12 mouse cellular contexts compared by ENCODE assay signal in the genomic region with DNA sequence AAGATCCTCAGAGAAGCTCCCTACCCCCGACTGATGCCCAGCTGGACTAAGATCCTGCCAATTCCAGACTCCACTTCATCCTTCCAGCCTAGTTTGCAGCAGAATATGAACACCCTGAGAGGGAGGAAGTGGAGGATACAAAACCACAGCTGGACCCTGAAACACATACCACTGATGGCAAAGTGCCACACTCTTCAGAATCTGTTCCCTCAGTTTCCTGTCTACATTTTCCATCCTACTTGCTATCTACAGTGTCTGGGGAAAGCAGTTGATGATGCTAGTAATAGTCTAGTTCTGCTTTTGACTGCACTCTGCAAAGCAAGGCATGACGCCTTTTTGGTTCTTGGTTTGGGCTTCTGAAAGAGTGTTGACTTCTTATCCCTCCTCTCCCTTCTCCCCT. TPM values are rescaled to one million over a fixed set of nuclear protein-coding genes. Genes with fewer than 3 reads are reported as not detected.
DNase-seq lines count a peak whose midpoint lies in the region; ATAC-seq and TF ChIP-seq lines count a peak whose summit lies in the region.
"Had no signal": no experiment of that assay in that cellular context is flagged by ENCODE, and none has a peak within 500 bp of the region (broad histone marks: within the 10 kb centered on the region; RNA-seq: fewer than 3 reads in every experiment).

No protein-coding gene starts in this region.

- H3K4me3 ChIP-seq in thymus, adult 2 months (ENCODE audit: control insufficient read depth, insufficient read depth, low read length): no peak overlapping the region
- no peak overlapping the region for H3K4me3 ChIP-seq in liver, embryonic 11.5 days (ENCODE audit: low read depth, low read length)

- no peak overlapping the region for H3K4me2 ChIP-seq in liver, embryonic 11.5 days

- 27% methylated on average over 2 of the region's 2 CpGs for WGBS in thymus, adult 2 months
- 49% methylated on average over 2 of the region's 2 CpGs for WGBS in liver, embryonic 11.5 days

- no peak overlapping the region for H3K9ac ChIP-seq in liver, embryonic 11.5 days (ENCODE audit: low read depth, low read length)

- intact Hi-C loops in heart, postnatal 25 days (cut with DNase I): no loop called here
- intact Hi-C loops in left cerebral cortex, postnatal 36 days (cut with DNase I): no loop called here

- 0 out of 2 replicates have a peak, but pooled peaks have one; percentile 34 for ATAC-seq in liver, embryonic 11.5 days (replicated peaks; ENCODE audit: low FRiP score)

- DNase-seq in heart, adult 8-10 months (ENCODE audit: low spot score): peak; percentile 46
- DNase-seq in heart, postnatal 25 days (ENCODE audit: low spot score): no peak
- DNase-seq in thymus, adult 2 months: no peak
- no peak for DNase-seq in thymus, adult 18-20 months
- no peak for DNase-seq in liver, embryonic 11.5 days (ENCODE audit: low spot score)
- peak; percentile 74 for DNase-seq in splenic B cell, adult 2 months (ENCODE audit: low read depth, low spot score)
- DNase-seq in left cerebral cortex, postnatal 36 days (ENCODE audit: low spot score in 2 of 2): no peak
- DNase-seq in neural tube, embryonic 10.5 days (ENCODE audit: extremely low spot score, low spot score): no peak
- DNase-seq: gastrocnemius, postnatal 14 days had no signal

- TF ChIP-seq POLR2A in thymus, adult 2 months (IDR thresholded peaks at IDR 0.05; ENCODE audit: control insufficient read depth, extremely low read depth, insufficient read depth, low read length, poor library complexity): no peak

- no peak for TF ChIP-seq CTCF in thymus, adult 2 months (IDR thresholded peaks at IDR 0.05; ENCODE audit: borderline replicate concordance, control insufficient read depth, extremely low read depth, insufficient read depth, low read length, poor library complexity)

- H3K36me3 ChIP-seq in thymus, adult 2 months (ENCODE audit: control insufficient read depth, insufficient read depth, low read length): no peaks in the 10 kb centered on the region
- no peaks in the 10 kb centered on the region for H3K36me3 ChIP-seq in liver, embryonic 11.5 days (ENCODE audit: control insufficient read depth, insufficient read depth, low read length)
- no peaks in the 10 kb centered on the region for H3K36me3 ChIP-seq in splenic B cell, adult 2 months (ENCODE audit: control insufficient read depth, insufficient read depth, low read length, poor library complexity, severe bottlenecking)

- H3K27ac ChIP-seq in thymus, adult 2 months (ENCODE audit: control insufficient read depth, insufficient read depth, low read length): 0 out of 2 replicates have a peak overlapping the region, but pooled peaks have one; percentile 22
- no peak overlapping the region for H3K27ac ChIP-seq in liver, embryonic 11.5 days (ENCODE audit: low read depth, low read length)

- H3K9me3 ChIP-seq in liver, embryonic 11.5 days (ENCODE audit: control insufficient read depth, low read length): no peaks in the 10 kb centered on the region

- H3K27me3 ChIP-seq in thymus, adult 2 months (ENCODE audit: control insufficient read depth, insufficient read depth, low read length): no peaks in the 10 kb centered on the region
- no peaks in the 10 kb centered on the region for H3K27me3 ChIP-seq in liver, embryonic 11.5 days (replicated peaks; ENCODE audit: control insufficient read depth, insufficient read depth, low read length)
- no peaks in the 10 kb centered on the region for H3K27me3 ChIP-seq in splenic B cell, adult 2 months (ENCODE audit: control insufficient read depth, insufficient read depth, low read length, poor library complexity, severe bottlenecking)

- peaks cover 2% of the 10 kb centered on the region; the same call in 1 of the 2 replicates for H3K4me1 ChIP-seq in thymus, adult 2 months (replicated peaks; ENCODE audit: control insufficient read depth, insufficient read depth, low read length)
- no peaks in the 10 kb centered on the region; the same call in 1 of the 2 replicates for H3K4me1 ChIP-seq in liver, embryonic 11.5 days (replicated peaks; ENCODE audit: control insufficient read depth, insufficient read depth, low read length)

RNA-seq across cellular contexts. Expression of gene Ccr1, which starts 27.2 kb away (rescaled TPM):
- 1 to 10 TPM in 1 of 4 experiments, under 1 TPM in 3; 0.08 to 2.8 (median 0.42) TPM for total RNA-seq in heart, adult 8-10 months (2022)
- total RNA-seq in heart, postnatal 25 days (2021): 1 to 10 TPM; 1.1 to 1.3 TPM
- polyA plus RNA-seq in thymus, adult 2 months (2012; rRNA removed): 1.3 and 1.8 TPM in 2 replicates
- polyA plus RNA-seq in liver, embryonic 11.5 days (2014; fragmentation: Nextera tagmentation; extraction: Ambion mirVana): 1.9 and 2.0 TPM in 2 replicates
- under 1 TPM; 0.17 to 0.50 TPM for total RNA-seq in left cerebral cortex, postnatal 36 days (2021)

RNA-seq across cellular contexts. Expression of gene Ccr1l1, which starts 36.9 kb away (rescaled TPM):
- total RNA-seq in heart, adult 8-10 months (2022): not detected
- total RNA-seq in heart, postnatal 25 days (2021): not detected
- polyA plus RNA-seq in thymus, adult 2 months (2012; rRNA removed): 0.22 TPM in 1 of 2 replicates, not detected in the other
- not detected in 2 replicates for polyA plus RNA-seq in liver, embryonic 11.5 days (2014; fragmentation: Nextera tagmentation; extraction: Ambion mirVana)
- total RNA-seq in left cerebral cortex, postnatal 36 days (2021): not detected
- total RNA-seq: adrenal gland, adult 18-20 months; gastrocnemius, postnatal 14 days had no signal
- polyA plus RNA-seq: C2C12; embryonic facial prominence, embryonic 11.5 days had no signal

Comparison
In these comparisons a context has a peak if more than half of its experiments do, and no peak if none do; other contexts are left out.
1. DNase-seq: peak in heart, adult 8-10 months (single experiment) and splenic B cell, adult 2 months (single experiment); none in heart, postnatal 25 days (single experiment), thymus, adult 2 months (single experiment), thymus, adult 18-20 months (0 of 2), liver, embryonic 11.5 days (single experiment), left cerebral cortex, postnatal 36 days (0 of 2) and neural tube, embryonic 10.5 days (single experiment).